In the genomic region with DNA sequence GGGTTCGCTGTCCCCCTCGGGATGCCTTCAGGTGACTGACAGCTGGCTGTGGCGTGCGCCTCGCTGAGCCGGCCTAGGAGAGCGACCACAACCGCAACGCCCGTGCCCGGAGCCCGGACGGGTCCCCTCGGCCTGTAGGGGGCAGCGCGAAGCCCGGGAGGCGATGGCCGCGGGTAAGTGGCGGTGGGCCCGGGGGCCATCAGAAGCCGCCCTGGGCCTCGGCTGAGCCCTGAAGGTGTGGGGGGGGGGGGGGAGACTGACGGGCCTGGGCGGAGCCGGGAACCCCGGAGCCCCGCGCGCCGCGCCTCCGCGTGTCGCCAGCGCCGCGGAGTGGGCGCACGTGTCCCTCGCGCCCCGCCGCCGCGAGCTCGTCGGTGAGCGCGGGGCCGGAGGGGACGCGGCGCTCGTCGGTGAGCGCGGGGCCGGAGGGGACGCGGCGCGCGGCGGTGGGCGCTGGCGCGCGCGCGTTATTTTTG, we compare ENCODE assay signal across 8 mouse cellular contexts. TPM values are rescaled to one million over a fixed set of nuclear protein-coding genes. Genes with fewer than 3 reads are reported as not detected.
DNase-seq lines count a peak whose midpoint lies in the region; ATAC-seq and TF ChIP-seq lines count a peak whose summit lies in the region.

No protein-coding gene starts in this region.

- peaks cover 11% of the 10 kb centered on the region for H3K27me3 ChIP-seq in Patski
- H3K27me3 ChIP-seq in hindbrain, embryonic 15.5 days: no peaks in the 10 kb centered on the region

- peak overlapping the region; percentile 71 for H3K4me3 ChIP-seq in hindbrain, embryonic 15.5 days

- peak; percentile 52 for ATAC-seq in Patski
- peak; percentile 86 for ATAC-seq in hindbrain, embryonic 15.5 days (ENCODE audit: low FRiP score, low read depth)
- ATAC-seq in megakaryocyte-erythroid progenitor cell, adult 5-6 weeks (replicated peaks; ENCODE audit: low FRiP score, low TSS enrichment, poor library complexity, severe bottlenecking): peak; percentile 42

- intact Hi-C loops in left cerebral cortex, postnatal 36 days (cut with DNase I): loop anchor here (2.0 to 5.0 kb wide), 4 partner anchors 37 to 216 kb away; partner anchors contain the start of gene Dazl

- WGBS in hindbrain, embryonic 15.5 days: under 1% methylated on average over 60 of the region's 72 CpGs

- TF ChIP-seq CTCF in Patski (IDR thresholded peaks at IDR 0.05): peak; percentile 30

- peak overlapping the region; percentile 80 for H3K4me2 ChIP-seq in hindbrain, embryonic 15.5 days

- peak overlapping the region; percentile 95 for H3K27ac ChIP-seq in hindbrain, embryonic 15.5 days (replicated peaks)

- no peaks in the 10 kb centered on the region for H3K9me3 ChIP-seq in hindbrain, embryonic 15.5 days

- no peak for DNase-seq in Patski (ENCODE audit: low read depth, low spot score)
- DNase-seq in cerebellum, postnatal 14 days: peak; percentile 86
- peak; percentile 43 to 63 for DNase-seq in frontal cortex, postnatal 14 days (ENCODE audit: low spot score in 2 of 2)
- DNase-seq in left cerebral cortex, postnatal 36 days (ENCODE audit: low spot score in 2 of 2): peak; percentile 71 to 77
- DNase-seq in right cerebral cortex, postnatal 10 days (ENCODE audit: low spot score in 2 of 2): peak; percentile 71 to 79
- DNase-seq in urinary bladder, postnatal 10 days (ENCODE audit: low spot score): peak; percentile 15

- in situ Hi-C loops in Patski (cut with MboI; ENCODE audit: low pct_unique_long_range_greater_than_20kb): no loop called here

- CTCF ChIA-PET in Patski (lab: Charles Lee): no interaction called here

- peaks cover 26% of the 10 kb centered on the region for H3K4me1 ChIP-seq in hindbrain, embryonic 15.5 days (replicated peaks)

- POLR2A ChIA-PET in Patski (lab: Charles Lee): no interaction called here

- H3K36me3 ChIP-seq in hindbrain, embryonic 15.5 days: no peaks in the 10 kb centered on the region

- peak overlapping the region; percentile 86 for H3K9ac ChIP-seq in hindbrain, embryonic 15.5 days

RNA-seq across cellular contexts. Expression of gene Plcl2, which starts 0.4 kb away (rescaled TPM):
- not detected for polyA plus RNA-seq in Patski (2021)
- polyA plus RNA-seq in hindbrain, embryonic 15.5 days (2015; fragmentation: Nextera tagmentation; extraction: Ambion mirVana): 10.1 and 10.5 TPM in 2 replicates
- total RNA-seq in left cerebral cortex, postnatal 36 days (2021): 10 to 100 TPM; 84.0 to 89.2 TPM
- total RNA-seq in megakaryocyte-erythroid progenitor cell, adult 5-6 weeks (2014; fragmentation: Nextera tagmentation): 42.4 and 61.8 TPM in 2 replicates
- total RNA-seq in megakaryocyte-erythroid progenitor cell, adult 5-6 weeks (2017): 44.0 and 47.5 TPM in 2 replicates
